Mouse (Mus musculus): Measurements from ENCODE around the gene Cartpt. TPM values are rescaled to one million over a fixed set of nuclear protein-coding genes. Genes with fewer than 3 reads are reported as not detected.
"Not testable (repeated sequence)": the region's sequence is repeated elsewhere in the genome, so short reads cannot be mapped to it uniquely, and the experiment has no call there.

The Cartpt gene
- 0.36 TPM in 2 replicates for polyA plus RNA-seq (2012; rRNA removed)

GRCm38 (mm10) chr13:99900965-99901364, at the start of gene Cartpt:
Gene Cartpt, minus strand, starts transcription at chr13:99901091.
- no peak for DNase-seq (ENCODE audit: low read depth)

GRCm38 (mm10) chr13:99947417-99947816, 46.5 kb upstream of the Cartpt start:
- DNase-seq (ENCODE audit: low read depth): no peak

GRCm38 (mm10) chr13:99943525-99943924, 42.6 kb upstream of the Cartpt start:
- DNase-seq (ENCODE audit: low read depth): no peak

GRCm38 (mm10) chr13:99940601-99941000, 39.7 kb upstream of the Cartpt start:
- DNase-seq (ENCODE audit: low read depth): no peak

GRCm38 (mm10) chr13:99939320-99939671, 38.4 kb upstream of the Cartpt start:
- no peak for DNase-seq (ENCODE audit: low read depth)

GRCm38 (mm10) chr13:99938606-99939319, 37.9 kb upstream of the Cartpt start:
- no peak for DNase-seq (ENCODE audit: low read depth)

GRCm38 (mm10) chr13:99937741-99938140, 36.9 kb upstream of the Cartpt start:
- DNase-seq (ENCODE audit: low read depth): no peak

GRCm38 (mm10) chr13:99932406-99932805, 31.5 kb upstream of the Cartpt start:
- DNase-seq (ENCODE audit: low read depth): no peak

GRCm38 (mm10) chr13:99931502-99931901, 30.6 kb upstream of the Cartpt start:
- DNase-seq (ENCODE audit: low read depth): no peak

- DNase-seq (ENCODE audit: low read depth): no peak
Measured at GRCm38 (mm10) chr13:99926249-99926648, 25.4 kb upstream of the Cartpt start.

GRCm38 (mm10) chr13:99915632-99916031, 14.7 kb upstream of the Cartpt start:
- no peak for DNase-seq (ENCODE audit: low read depth)

- DNase-seq (ENCODE audit: low read depth): no peak
Measured at GRCm38 (mm10) chr13:99900557-99900892, 366 bp downstream of the Cartpt start.

GRCm38 (mm10) chr13:99899670-99900556, 978 bp downstream of the Cartpt start:
- DNase-seq (ENCODE audit: low read depth): no peak

GRCm38 (mm10) chr13:99898816-99899215, 2.1 kb downstream of the Cartpt start:
- DNase-seq (ENCODE audit: low read depth): no peak

- DNase-seq (ENCODE audit: low read depth): no peak
Measured at GRCm38 (mm10) chr13:99885636-99886035, 15.3 kb downstream of the Cartpt start.

GRCm38 (mm10) chr13:99881774-99882173, 19.1 kb downstream of the Cartpt start:
- not testable (repeated sequence) for DNase-seq (ENCODE audit: low read depth)

GRCm38 (mm10) chr13:99879696-99880095, 21.2 kb downstream of the Cartpt start:
- DNase-seq (ENCODE audit: low read depth): no peak

GRCm38 (mm10) chr13:99872059-99872458, 28.8 kb downstream of the Cartpt start:
- DNase-seq (ENCODE audit: low read depth): no peak

- no peak for DNase-seq (ENCODE audit: low read depth)
Measured at GRCm38 (mm10) chr13:99868438-99868837, 32.5 kb downstream of the Cartpt start.

GRCm38 (mm10) chr13:99864331-99864730, 36.6 kb downstream of the Cartpt start:
- no peak for DNase-seq (ENCODE audit: low read depth)

- no peak for DNase-seq (ENCODE audit: low read depth)
Measured at GRCm38 (mm10) chr13:99860670-99861069, 40.2 kb downstream of the Cartpt start.

GRCm38 (mm10) chr13:99859082-99859481, 41.8 kb downstream of the Cartpt start:
- no peak for DNase-seq (ENCODE audit: low read depth)

- DNase-seq (ENCODE audit: low read depth): no peak
Measured at GRCm38 (mm10) chr13:99857879-99858278, 43.0 kb downstream of the Cartpt start.
